Mouse (Mus musculus) brain, embryonic 14.5 days (tissue): ENCODE measurements around the gene Sprr2a2. TPM values are rescaled to one million over a fixed set of nuclear protein-coding genes. Genes with fewer than 3 reads are reported as not detected.
"Not testable (repeated sequence)": the region's sequence is repeated elsewhere in the genome, so short reads cannot be mapped to it uniquely, and the experiment has no call there.

ENCODE experiments used
- DNase-seq: peaks from one replicate; pipeline ENCODE4 v3.0.0-alpha.2; 2011; ENCODE audit warnings: low read depth
- polyA plus RNA-seq: library from polyadenylated mRNA; depleted of rRNA; stranded (reverse); fragments of >200 nt; gene quantifications from 2 replicates; pipeline ENCODE4 v1.2.3, GENCODE M21; 2012; rRNA removed

Gene Sprr2a2
- polyA plus RNA-seq, 1 experiment: 5.0 TPM

DNA sequence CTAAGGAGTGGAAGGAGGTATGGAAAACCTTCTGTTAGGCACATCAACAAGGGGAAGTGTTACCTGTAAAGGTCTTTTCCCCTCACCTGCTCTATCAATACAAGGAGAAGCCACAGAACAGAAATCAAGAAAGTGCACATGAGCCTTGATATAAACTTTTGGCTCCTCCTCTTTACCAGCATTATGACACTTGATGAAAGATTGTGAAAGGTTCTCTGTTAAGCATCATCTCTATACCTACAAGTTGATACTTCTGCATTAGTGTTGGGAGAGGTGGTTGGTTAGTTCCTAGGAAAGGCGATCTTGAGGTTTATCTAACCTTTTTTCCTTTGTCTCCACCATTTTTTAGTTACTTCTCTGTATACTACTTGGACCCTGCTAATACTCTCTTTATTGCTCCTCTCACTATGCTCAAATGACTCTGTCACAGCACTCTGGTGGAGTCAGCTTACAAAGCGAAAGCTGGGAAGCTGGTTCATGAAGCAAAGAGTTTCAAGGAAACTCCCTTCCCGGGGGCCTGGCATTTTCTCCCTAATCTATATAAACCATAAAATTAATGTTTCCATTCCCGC is 55.8 kb downstream of the Sprr2a2 start:
- DNase-seq: not testable (repeated sequence)

DNA sequence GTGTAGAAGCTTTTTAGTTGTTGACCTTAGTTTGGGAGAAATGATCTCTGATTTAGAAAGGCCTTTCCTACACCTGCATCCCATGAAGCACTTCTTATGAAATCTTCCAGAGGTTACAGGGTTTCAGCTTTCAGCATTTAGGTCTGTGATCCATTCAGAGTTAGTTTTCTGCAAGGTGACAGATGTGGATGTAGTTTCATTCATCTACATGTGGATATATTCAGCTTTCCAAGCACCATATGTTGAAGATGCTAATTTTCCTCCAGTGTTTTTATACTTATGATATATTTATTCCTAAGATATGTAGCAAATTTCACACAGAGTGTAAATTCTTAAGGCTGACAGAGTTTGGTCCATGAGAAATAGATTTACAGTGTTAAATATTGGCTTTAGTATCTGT is 57.8 kb downstream of the Sprr2a2 start:
- DNase-seq: not testable (repeated sequence)

DNA sequence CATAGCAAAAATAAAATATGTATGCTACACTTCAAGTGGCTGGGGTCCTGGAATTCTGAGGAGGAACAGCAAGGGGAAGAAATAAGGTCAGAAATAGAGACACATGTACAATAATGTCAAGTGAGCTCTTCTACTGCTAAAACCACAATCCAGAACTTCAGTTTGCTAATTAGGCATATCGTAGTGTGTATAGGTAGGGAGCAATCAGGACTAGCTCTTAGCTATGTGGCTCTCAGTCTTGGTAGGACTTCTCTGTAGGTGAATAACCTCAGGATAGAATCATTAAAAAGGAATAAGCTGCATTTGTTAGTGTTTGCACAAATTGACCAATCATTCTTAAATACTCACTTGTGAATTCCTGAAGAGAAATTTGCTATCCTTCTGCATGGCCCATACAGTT is 58.3 kb downstream of the Sprr2a2 start:
- DNase-seq: not testable (repeated sequence)

DNA sequence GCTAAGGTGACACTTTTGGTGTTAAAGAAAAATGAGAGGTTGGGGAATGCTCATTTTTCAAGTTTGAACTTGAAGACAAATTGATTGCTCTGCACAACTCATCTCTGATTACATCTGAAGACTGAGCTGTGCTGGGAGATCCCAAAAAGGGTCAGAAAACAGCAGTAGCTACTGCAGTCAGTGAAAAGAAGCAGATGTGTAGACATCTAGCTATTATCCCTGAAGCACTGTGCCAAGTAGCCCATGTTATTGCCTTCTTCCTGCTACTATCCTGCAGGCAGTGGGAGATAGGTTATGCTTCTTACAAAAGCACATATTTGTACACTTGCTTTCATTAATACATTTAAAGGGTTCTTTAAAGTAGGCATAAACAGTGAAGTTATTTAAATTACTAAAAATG is 63.9 kb downstream of the Sprr2a2 start:
- not testable (repeated sequence) for DNase-seq

DNA sequence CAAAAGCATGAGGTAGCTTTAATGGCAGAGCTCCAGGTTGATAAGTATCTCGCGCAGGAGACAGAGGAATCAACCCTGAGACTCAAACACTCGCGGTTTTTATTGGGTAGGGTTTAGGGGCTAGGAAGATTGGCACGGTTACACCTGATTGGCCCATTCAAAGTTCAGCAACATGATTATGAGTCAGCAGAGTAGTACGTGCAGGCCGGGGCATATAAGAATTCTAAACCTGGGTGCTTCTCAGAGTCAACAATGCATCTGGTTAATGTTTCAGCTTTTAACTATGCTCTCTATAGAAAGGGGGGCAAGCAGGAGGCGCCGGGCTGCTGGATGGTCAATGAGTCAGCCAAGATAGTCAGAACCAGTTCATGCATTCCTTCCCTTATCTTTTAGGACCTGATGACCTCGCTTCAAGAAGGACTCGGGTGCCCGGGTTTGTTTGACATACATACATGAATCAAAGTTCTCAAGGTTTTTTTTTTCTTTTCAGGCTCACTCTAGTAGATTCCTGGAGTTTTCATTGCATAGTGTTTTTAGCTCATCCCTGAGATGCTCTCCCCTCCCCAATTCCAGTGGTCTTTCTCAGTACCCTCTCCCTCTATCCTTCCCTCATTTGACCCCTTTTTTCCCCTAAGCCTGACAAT is 65.4 kb downstream of the Sprr2a2 start:
- DNase-seq: not testable (repeated sequence)

DNA sequence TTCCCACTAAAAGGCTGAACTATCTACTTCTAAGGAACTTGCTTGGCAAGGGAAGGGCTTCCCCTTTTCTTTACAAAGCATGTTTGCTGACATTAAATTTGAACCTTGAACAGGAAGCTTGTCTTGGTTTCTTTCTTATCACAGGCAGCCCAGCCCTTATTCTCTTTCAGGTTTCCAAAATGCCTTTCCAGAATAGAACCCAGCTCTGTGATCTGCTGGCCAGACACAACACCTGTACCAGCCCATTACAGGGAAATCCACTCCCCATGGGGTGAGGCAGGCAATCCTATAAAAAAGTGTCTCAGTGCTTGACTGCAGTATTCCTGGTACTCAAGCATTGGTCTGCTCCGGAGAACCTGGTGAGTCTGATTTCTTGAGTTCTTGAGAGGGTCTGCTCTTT is 69.4 kb downstream of the Sprr2a2 start, which contains the start of gene Sprr2a3:
Gene Sprr2a3 (plus strand): TSS at position 317 of the 400 bp plus-strand sequence.
- not testable (repeated sequence) for DNase-seq

DNA sequence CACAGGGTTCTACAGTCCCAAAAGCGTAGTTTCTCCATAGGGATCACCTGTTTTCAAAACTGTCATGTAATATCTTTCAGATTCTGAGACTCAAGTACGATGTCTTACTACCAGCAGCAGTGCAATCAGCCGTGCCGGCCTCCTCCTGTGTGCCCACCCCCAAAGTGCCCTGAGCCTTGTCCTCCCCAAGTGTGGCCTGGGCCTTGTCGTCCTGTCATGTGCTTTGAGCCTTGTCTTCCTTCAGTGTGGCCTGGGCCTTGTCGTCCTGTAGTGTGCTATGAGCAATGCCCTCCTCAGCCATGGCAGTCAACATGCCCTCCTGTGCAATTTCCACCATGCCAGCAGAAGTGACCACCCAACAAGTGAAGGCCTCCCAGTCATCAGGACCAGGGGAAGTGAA is 72.8 kb downstream of the Sprr2a2 start:
- DNase-seq: not testable (repeated sequence)

Other genes starting within 250 kb of the Sprr2a2 start
- gene Pglyrp3, start 201.3 kb upstream of the Sprr2a2 start, polyA plus RNA-seq: 0.10 TPM in 1 of 2 replicates, not detected in the other
- gene Lor, start 132.8 kb upstream of the Sprr2a2 start, polyA plus RNA-seq: 5.8 and 7.6 TPM in 2 replicates
- not detected in 2 replicates for gene Prr9, start 92.0 kb upstream of the Sprr2a2 start, polyA plus RNA-seq
- gene Lelp1, start 73.2 kb upstream of the Sprr2a2 start, polyA plus RNA-seq: not detected in 2 replicates
- gene Sprr2a1, start 121 bp upstream of the Sprr2a2 start, polyA plus RNA-seq: 0.03 and 0.05 TPM in 2 replicates
- gene Sprr2a3, start 69.5 kb downstream of the Sprr2a2 start, polyA plus RNA-seq: 0.14 and 0.23 TPM in 2 replicates
- gene Sprr2b, start 100.7 kb downstream of the Sprr2a2 start, polyA plus RNA-seq: 0.26 TPM in 1 of 2 replicates, not detected in the other
- gene Sprr2d, start 123.2 kb downstream of the Sprr2a2 start, polyA plus RNA-seq: not detected in 2 replicates
- not detected in 2 replicates for gene Sprr2e, start 136.2 kb downstream of the Sprr2a2 start, polyA plus RNA-seq
- not detected in 2 replicates for gene Sprr2f, start 149.3 kb downstream of the Sprr2a2 start, polyA plus RNA-seq
- not detected in 2 replicates for gene Sprr2h, start 169.8 kb downstream of the Sprr2a2 start, polyA plus RNA-seq
- not detected in 2 replicates for gene Sprr2i, start 192.1 kb downstream of the Sprr2a2 start, polyA plus RNA-seq
- gene Sprr2j-ps, start 202.2 kb downstream of the Sprr2a2 start, polyA plus RNA-seq: not detected in 2 replicates
- gene Gm9774, start 213.5 kb downstream of the Sprr2a2 start, polyA plus RNA-seq: 6.8 and 9.2 TPM in 2 replicates
- gene Sprr2k, start 216.7 kb downstream of the Sprr2a2 start, polyA plus RNA-seq: not detected in 2 replicates
- 0.11 and 0.55 TPM in 2 replicates for gene Sprr1b, start 222.9 kb downstream of the Sprr2a2 start, polyA plus RNA-seq
- gene Sprr3, start 242.8 kb downstream of the Sprr2a2 start, polyA plus RNA-seq: not detected in 2 replicates